Mouse (Mus musculus): Measurements from ENCODE around the gene 2410004B18Rik. TPM values are rescaled to one million over a fixed set of nuclear protein-coding genes. Genes with fewer than 3 reads are reported as not detected.

The 2410004B18Rik gene
- polyA plus RNA-seq (2014; fragmentation: Nextera tagmentation; extraction: Ambion mirVana), result 79.7 and 86.5 TPM in 2 replicates

DNA sequence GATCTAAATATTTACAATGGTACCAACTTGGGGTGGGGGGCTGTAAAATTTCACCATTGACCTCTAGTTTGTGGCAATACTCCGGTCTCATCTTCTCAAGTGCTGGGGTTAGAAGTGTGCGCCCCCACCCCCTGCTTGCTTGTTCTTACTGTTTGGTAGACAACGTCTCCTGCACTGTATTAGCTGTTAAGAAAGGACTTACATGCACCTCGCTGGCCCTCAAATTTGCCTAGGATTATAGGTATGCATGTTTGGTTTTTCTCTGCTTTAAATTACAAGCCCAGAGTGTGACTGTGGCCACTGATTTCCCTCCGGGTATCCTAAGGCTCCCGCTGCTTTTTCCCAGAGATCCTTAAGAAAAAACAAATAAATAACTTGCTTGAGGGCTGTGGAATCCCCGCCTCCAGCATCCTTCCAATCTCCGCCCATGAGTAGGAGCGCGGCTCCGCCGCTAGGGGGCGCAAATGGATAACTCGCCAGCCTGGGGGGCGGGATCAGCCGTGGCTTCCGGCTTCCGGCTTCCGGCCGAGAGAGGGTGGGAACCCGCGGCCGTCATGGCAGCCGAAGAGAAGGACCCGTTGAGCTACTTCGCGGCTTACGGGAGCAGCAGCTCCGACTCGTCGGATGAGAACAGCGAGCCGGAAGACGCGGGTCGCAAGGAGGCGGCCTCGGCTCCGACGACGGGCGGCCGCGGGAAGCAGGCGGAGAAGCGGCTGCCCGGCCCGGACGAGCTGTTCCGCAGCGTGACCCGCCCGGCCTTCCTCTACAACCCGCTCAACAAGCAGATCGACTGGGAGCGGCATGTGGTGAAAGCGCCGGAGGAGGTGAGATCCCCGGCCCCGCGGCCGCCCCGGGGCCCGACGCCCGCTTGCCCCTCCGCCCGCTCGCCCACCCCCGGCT, at the start of gene 2410004B18Rik:
Gene 2410004B18Rik (plus strand): TSS at position 510 of the 900 bp plus-strand sequence.
- peak within 1 kb of the TSS; percentile 89 for H3K9ac ChIP-seq
- WGBS, result 2% methylated on average over 54 of the region's 70 CpGs
- peak within 1 kb of the TSS; percentile 97 for H3K4me3 ChIP-seq (replicated peaks; ENCODE audit: low read length)
- peak; percentile 95 for ATAC-seq (ENCODE audit: low FRiP score)
- H3K27ac ChIP-seq, result peak within 1 kb of the TSS; percentile 86
- H3K9me3 ChIP-seq (ENCODE audit: control insufficient read depth, low read length), result no peaks in the 10 kb centered on the region
- H3K27me3 ChIP-seq (ENCODE audit: control insufficient read depth, insufficient read depth, low read length), result no peaks in the 10 kb centered on the region
- H3K36me3 ChIP-seq (replicated peaks; ENCODE audit: control insufficient read depth, insufficient read depth), result peaks cover 36% of the 10 kb centered on the region
- H3K4me2 ChIP-seq (replicated peaks), result peak within 1 kb of the TSS; percentile 66
- peaks cover 21% of the 10 kb centered on the region for H3K4me1 ChIP-seq (replicated peaks; ENCODE audit: control insufficient read depth, insufficient read depth, low read length)
- DNase-seq (ENCODE audit: low spot score), result peak; percentile 98

DNA sequence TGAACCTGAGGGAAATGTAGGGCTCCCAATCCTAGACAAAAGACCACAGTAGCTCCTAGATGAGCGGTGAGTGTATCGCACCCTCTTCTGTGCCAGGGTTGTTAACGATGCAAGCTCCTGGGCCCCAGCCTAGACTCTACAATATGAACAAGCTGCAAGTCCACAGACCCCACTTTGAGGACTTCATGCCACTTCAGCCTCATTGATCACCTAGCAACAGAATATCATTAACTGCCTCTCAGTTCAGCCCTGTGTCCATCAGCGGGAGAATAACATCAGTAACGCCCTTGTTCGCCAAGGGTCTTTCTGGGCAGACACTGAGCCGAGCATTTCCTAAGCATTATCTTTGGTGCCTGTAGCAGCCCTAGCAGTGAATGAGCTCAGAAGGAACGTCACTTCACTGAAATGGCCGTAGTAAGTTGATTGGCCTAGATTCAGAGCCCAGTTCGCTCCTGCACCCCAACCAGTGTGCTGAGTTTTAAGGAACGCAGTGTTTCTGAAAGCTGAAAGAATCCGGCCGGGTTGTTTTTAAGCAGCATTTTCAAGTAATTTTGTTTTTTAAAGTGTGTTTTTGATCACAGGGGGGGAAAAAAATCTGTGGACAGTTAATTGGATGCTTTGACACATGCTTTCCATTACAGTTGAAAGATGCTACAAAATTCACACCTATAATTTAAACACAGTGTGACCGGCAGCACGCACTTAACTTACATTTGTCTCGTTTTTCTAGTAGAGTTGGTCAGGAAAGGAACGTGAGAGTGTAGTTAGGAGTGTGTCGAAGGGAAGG, 47.3 kb upstream of the 2410004B18Rik start:
- Histone ChIP-seq H3K9ac (0 out of 2 replicates have a peak overlapping the region, but pooled peaks have one; percentile 16), H3K9me3 (ENCODE audit: control insufficient read depth, low read length) (no peaks in the 10 kb centered on the region), H3K27me3 (ENCODE audit: control insufficient read depth, insufficient read depth, low read length) (no peaks in the 10 kb centered on the region), H3K4me3 (replicated peaks; ENCODE audit: low read length) (no peak overlapping the region), H3K4me2 (replicated peaks) (no peak overlapping the region), H3K36me3 (replicated peaks; ENCODE audit: control insufficient read depth, insufficient read depth) (no peaks in the 10 kb centered on the region), H3K4me1 (replicated peaks; ENCODE audit: control insufficient read depth, insufficient read depth, low read length) (peaks cover 9% of the 10 kb centered on the region; the same call in 1 of the 2 replicates), H3K27ac (peak overlapping the region; percentile 60)
- DNase-seq (ENCODE audit: low spot score) (peak; percentile 66), ATAC-seq (ENCODE audit: low FRiP score) (peak; percentile 92)
- WGBS, result 29% methylated on average over 18 of the region's 18 CpGs

DNA sequence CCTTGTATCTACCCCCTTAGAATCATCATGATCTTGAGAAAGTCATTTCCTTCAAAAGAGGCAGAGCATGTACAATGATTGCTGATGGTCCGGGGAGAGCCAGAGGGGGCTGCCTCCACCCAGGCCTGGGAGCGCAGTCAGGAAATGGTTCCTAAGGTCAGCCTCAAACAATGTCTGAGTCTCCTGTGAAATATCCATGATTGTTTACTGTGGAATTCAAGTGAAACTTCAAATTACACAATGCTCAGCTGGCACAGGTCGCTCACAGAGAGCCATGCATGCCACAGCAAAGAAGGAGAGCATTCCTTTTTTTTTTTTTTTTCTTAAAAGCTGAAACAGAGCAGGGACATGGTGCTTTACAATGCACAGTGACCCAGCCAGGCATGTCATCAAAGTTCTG, 45.4 kb upstream of the 2410004B18Rik start:
- Histone ChIP-seq H3K4me1 (replicated peaks; ENCODE audit: control insufficient read depth, insufficient read depth, low read length) (0 out of 2 replicates have a peak, but pooled peaks cover 3% of the 10 kb centered on the region), H3K27me3 (ENCODE audit: control insufficient read depth, insufficient read depth, low read length) (no peaks in the 10 kb centered on the region), H3K36me3 (replicated peaks; ENCODE audit: control insufficient read depth, insufficient read depth) (peaks cover 4% of the 10 kb centered on the region; the same call in 1 of the 2 replicates), H3K9me3 (ENCODE audit: control insufficient read depth, low read length) (no peaks in the 10 kb centered on the region), H3K4me3 (replicated peaks; ENCODE audit: low read length) (no peak overlapping the region), H3K9ac (no peak overlapping the region), H3K4me2 (replicated peaks) (no peak overlapping the region), H3K27ac (no peak overlapping the region)
- WGBS, result 76% methylated on average over 3 of the region's 3 CpGs
- DNase-seq (ENCODE audit: low spot score) (no peak), ATAC-seq (ENCODE audit: low FRiP score) (no peak)

DNA sequence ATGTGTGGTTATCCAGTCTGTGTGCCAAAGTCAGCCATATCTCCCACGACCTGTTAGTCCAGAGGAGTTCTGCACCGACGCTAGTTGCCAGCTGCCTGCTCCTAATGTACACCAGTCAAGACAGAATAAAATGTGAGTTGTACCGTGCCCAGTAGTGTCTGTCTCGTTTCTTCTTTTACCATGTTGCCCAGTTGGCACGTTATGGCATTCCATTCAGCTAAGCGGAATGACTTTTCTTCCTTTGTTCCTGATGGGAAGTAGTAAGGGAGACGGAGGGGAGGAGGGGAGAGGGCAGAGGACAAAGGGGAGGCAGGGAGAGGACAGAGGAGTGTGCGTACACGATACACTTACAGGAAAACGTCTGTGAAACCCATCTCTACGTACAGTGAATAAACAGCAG, 43.7 kb upstream of the 2410004B18Rik start:
- no peaks in the 10 kb centered on the region for H3K9me3 ChIP-seq (ENCODE audit: control insufficient read depth, low read length)
- no peak for ATAC-seq (ENCODE audit: low FRiP score)
- no peak overlapping the region for H3K4me3 ChIP-seq (replicated peaks; ENCODE audit: low read length)
- no peak overlapping the region for H3K9ac ChIP-seq
- 47% methylated on average over 12 of the region's 12 CpGs for WGBS
- no peak for DNase-seq (ENCODE audit: low spot score)
- no peak overlapping the region for H3K4me2 ChIP-seq (replicated peaks)
- peaks cover 4% of the 10 kb centered on the region; the same call in 1 of the 2 replicates for H3K36me3 ChIP-seq (replicated peaks; ENCODE audit: control insufficient read depth, insufficient read depth)
- 0 out of 2 replicates have a peak, but pooled peaks cover 3% of the 10 kb centered on the region for H3K4me1 ChIP-seq (replicated peaks; ENCODE audit: control insufficient read depth, insufficient read depth, low read length)
- H3K27ac ChIP-seq, result no peak overlapping the region
- no peaks in the 10 kb centered on the region for H3K27me3 ChIP-seq (ENCODE audit: control insufficient read depth, insufficient read depth, low read length)

DNA sequence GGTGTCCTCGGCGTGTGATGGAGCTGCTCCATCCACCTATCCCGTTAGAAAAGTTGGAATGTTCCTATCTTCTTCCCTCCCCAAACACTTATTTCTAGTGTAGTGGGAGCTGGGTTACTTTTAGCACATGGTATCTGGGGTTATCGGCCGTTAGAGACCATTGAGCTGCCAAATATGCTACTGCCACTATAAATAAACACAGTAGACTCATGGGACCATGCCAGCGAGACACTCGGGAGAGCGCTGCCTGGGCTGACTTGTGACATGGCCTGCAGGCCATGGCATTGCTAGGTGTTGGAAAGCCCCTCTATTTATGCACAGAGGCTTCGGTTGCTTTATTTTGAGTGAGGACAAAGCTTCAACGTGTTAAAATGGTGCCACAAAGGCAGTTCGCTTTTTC, 40.1 kb upstream of the 2410004B18Rik start:
- DNase-seq (ENCODE audit: low spot score) (no peak), ATAC-seq (ENCODE audit: low FRiP score) (no peak)
- Histone ChIP-seq H3K4me3 (replicated peaks; ENCODE audit: low read length) (no peak overlapping the region), H3K4me1 (replicated peaks; ENCODE audit: control insufficient read depth, insufficient read depth, low read length) (no peaks in the 10 kb centered on the region), H3K9me3 (ENCODE audit: control insufficient read depth, low read length) (no peaks in the 10 kb centered on the region), H3K36me3 (replicated peaks; ENCODE audit: control insufficient read depth, insufficient read depth) (peaks cover 4% of the 10 kb centered on the region; the same call in 1 of the 2 replicates), H3K27me3 (ENCODE audit: control insufficient read depth, insufficient read depth, low read length) (no peaks in the 10 kb centered on the region), H3K4me2 (replicated peaks) (no peak overlapping the region), H3K9ac (no peak overlapping the region), H3K27ac (no peak overlapping the region)
- 82% methylated on average over 11 of the region's 11 CpGs for WGBS

DNA sequence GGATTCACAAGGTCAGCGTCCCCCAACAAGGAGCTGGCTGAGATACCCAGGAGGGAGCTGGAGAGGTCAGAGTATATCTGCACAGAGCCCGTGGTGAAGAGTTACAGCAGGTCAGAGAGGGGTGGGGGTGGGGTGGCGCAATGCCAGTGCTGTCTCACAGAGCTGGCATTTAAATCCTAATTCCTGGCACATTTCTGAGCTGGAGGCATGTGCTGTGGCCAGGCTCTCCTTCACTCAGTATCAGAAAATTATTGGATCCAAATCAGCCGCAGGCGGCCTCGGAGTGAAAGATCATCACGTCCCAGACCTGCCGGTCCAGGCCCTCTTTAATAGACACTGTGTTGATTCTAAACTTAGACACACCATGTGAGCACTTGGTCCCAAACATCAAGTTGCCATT, 38.0 kb upstream of the 2410004B18Rik start:
- Histone ChIP-seq H3K4me2 (replicated peaks) (no peak overlapping the region), H3K4me1 (replicated peaks; ENCODE audit: control insufficient read depth, insufficient read depth, low read length) (no peaks in the 10 kb centered on the region), H3K27ac (no peak overlapping the region), H3K9me3 (ENCODE audit: control insufficient read depth, low read length) (no peaks in the 10 kb centered on the region), H3K27me3 (ENCODE audit: control insufficient read depth, insufficient read depth, low read length) (no peaks in the 10 kb centered on the region), H3K9ac (no peak overlapping the region), H3K4me3 (replicated peaks; ENCODE audit: low read length) (no peak overlapping the region), H3K36me3 (replicated peaks; ENCODE audit: control insufficient read depth, insufficient read depth) (peaks cover 4% of the 10 kb centered on the region; the same call in 1 of the 2 replicates)
- DNase-seq (ENCODE audit: low spot score), result no peak
- WGBS, result 71% methylated on average over 8 of the region's 8 CpGs
- 0 out of 2 replicates have a peak, but pooled peaks have one; percentile 17 for ATAC-seq (ENCODE audit: low FRiP score)

DNA sequence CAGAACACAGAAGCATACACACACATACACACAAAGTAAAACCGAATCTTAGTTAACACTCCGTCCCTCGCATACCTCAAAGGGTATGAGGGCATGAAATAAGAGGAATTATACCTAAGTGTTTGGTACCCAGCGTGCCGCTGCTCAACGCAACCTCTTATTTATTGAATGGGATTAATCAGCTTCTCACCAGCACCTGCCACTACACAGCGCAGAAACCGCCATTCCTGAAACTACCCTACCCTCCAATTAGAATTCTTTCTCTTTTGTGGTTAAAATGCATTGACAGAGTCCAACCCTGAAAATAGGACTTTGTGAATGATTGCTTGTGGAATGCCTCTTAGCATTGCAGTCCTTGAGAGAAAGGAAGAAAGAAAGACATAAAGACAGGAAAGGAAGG, 34.3 kb upstream of the 2410004B18Rik start:
- Histone ChIP-seq H3K4me1 (replicated peaks; ENCODE audit: control insufficient read depth, insufficient read depth, low read length) (no peaks in the 10 kb centered on the region), H3K36me3 (replicated peaks; ENCODE audit: control insufficient read depth, insufficient read depth) (no peaks in the 10 kb centered on the region), H3K9me3 (ENCODE audit: control insufficient read depth, low read length) (no peaks in the 10 kb centered on the region), H3K4me2 (replicated peaks) (no peak overlapping the region), H3K4me3 (replicated peaks; ENCODE audit: low read length) (no peak overlapping the region), H3K27ac (no peak overlapping the region), H3K27me3 (ENCODE audit: control insufficient read depth, insufficient read depth, low read length) (no peaks in the 10 kb centered on the region), H3K9ac (no peak overlapping the region)
- 81% methylated on average over 8 of the region's 8 CpGs for WGBS
- ATAC-seq (ENCODE audit: low FRiP score), result no peak
- DNase-seq (ENCODE audit: low spot score), result no peak

DNA sequence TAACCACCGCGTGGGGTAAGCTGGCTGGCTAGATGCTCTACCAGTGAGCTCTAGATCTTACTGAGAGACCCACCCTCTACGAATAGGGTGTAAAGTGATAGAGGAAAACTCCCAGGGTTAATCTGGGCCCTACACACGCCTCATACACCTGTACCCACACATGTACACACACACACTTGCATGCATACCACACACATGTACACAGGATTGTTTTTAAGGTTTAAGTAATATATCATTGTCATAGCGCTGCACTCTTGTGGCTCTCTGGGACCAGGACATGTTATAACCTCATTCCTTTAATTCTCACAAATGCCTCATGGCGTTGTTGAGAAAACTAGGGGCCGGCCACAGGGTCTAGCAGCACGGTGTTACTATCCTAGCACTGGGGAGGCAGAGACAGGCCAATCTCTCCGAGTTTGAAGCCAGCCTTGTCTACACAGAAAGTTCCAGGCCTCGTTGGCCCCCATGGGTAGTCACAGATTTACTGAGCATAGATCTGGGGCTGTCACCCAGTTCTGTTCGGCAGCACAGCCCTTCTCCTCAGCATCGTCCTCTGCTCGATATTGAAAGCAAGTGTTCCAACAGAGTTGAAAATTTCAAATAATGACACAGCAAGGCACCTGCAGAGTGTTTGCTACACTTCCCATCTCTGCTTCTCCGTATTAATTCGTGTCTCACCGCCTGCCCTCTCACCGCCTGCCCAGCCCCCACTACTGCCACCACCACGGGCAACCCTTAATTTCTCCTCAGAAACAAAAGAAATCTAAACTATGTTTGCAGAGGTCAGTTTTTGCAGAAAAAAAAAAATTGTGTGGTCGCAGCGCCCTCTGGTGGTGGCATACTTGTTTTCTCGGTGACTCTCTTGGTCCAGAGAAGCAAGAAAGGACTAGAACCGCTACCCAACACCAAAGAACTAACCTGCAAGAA, 32.7 kb upstream of the 2410004B18Rik start:
- ATAC-seq (ENCODE audit: low FRiP score), result peak; percentile 56
- Histone ChIP-seq H3K4me2 (replicated peaks) (peak overlapping the region; percentile 40), H3K9ac (no peak overlapping the region), H3K4me3 (replicated peaks; ENCODE audit: low read length) (no peak overlapping the region), H3K27me3 (ENCODE audit: control insufficient read depth, insufficient read depth, low read length) (no peaks in the 10 kb centered on the region), H3K27ac (no peak overlapping the region), H3K36me3 (replicated peaks; ENCODE audit: control insufficient read depth, insufficient read depth) (no peaks in the 10 kb centered on the region), H3K9me3 (ENCODE audit: control insufficient read depth, low read length) (no peaks in the 10 kb centered on the region), H3K4me1 (replicated peaks; ENCODE audit: control insufficient read depth, insufficient read depth, low read length) (no peaks in the 10 kb centered on the region)
- 45% methylated on average over 22 of the region's 22 CpGs for WGBS
- DNase-seq (ENCODE audit: low spot score), result peak; percentile 91

Measured in hindbrain, embryonic 14.5 days (tissue).